Mouse (Mus musculus) liver, embryonic 12.5 days (tissue): ENCODE measurements at regions not wholly inside any gene's neighbourhood (a gene's known extent, or its start where the extent isn't known, plus 50 kb on each side); places are given as distances from the start of the nearest gene placed in this dataset.

ENCODE experiments used
- ATAC-seq: fragments of 200-750 bp; cut with Nextera tagmentation; 2 replicates; pipeline ENCODE4 v1.8.0; 2017; ENCODE audit warnings: moderate number of reproducible peaks, mild to moderate bottlenecking, moderate library complexity
- H3K27ac ChIP-seq: fragments of 300-500 bp; sonication (generic); 2 replicates; pipeline ENCODE4 v1.5.1; 2016; ENCODE audit warnings: mild to moderate bottlenecking
- H3K27me3 ChIP-seq: fragments of 300-500 bp; sonication (generic); replicated peaks from 2 replicates; pipeline ENCODE4 v1.6.1; 2016; ENCODE audit warnings: mild to moderate bottlenecking, moderate library complexity
- H3K36me3 ChIP-seq: fragments of 300-500 bp; sonication (generic); 2 replicates; pipeline ENCODE4 v1.6.1; 2016; ENCODE audit warnings: mild to moderate bottlenecking, moderate library complexity
- H3K4me1 ChIP-seq: fragments of 300-500 bp; sonication (generic); 2 replicates; pipeline ENCODE4 v1.6.1; 2016
- H3K4me2 ChIP-seq: fragments of 300-500 bp; sonication (generic); 2 replicates; pipeline ENCODE4 v1.6.1; 2016; ENCODE audit warnings: mild to moderate bottlenecking, moderate library complexity
- H3K4me3 ChIP-seq: fragments of 300-500 bp; sonication (generic); 2 replicates; pipeline ENCODE4 v1.5.1; 2016; ENCODE audit warnings: mild to moderate bottlenecking, moderate library complexity
- H3K9ac ChIP-seq: fragments of 300-500 bp; sonication (generic); 2 replicates; pipeline ENCODE4 v1.6.1; 2016; ENCODE audit warnings: mild to moderate bottlenecking, moderate library complexity
- H3K9me3 ChIP-seq: fragments of 300-500 bp; sonication (generic); replicated peaks from 2 replicates; pipeline ENCODE4 v1.6.1; 2016; ENCODE audit warnings: mild to moderate bottlenecking, moderate library complexity
- WGBS: fragments of 180-500 bp; shearing (Covaris S2); methylation state at CpG from one replicate; pipeline ENCODE4 v1.1.7; 2016; ENCODE audit not compliant: insufficient replicate concordance; 5-methylcytosine and 5-hydroxymethylcytosine counted together

DNA sequence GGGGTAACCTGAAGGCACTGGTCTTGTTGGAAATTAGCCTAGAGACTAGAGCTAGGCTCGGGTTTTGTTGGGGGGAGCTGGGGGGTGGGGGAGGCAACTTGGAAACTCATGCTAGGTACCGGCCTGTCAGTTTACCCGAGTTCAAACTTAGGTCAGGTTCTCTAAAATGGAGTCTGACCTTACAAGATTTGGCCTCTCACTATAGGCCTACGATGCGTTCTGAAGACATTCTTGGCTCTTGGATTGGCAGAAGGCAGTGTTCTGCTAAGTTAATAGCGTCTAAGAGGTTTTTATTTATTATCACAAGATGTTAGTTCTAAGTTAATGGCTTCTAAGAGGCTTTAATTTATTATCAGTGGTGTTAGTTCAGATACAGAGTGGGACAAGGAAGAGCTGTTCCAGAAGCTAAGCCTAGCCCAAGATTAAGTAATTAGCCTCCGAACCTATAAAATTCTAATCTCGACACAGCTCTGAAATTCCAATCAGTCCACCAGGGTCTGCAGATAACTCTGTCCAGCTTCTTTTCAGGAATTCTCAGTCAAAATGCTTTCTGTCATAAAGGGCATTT lies 109.0 kb downstream of the Rpap3 start:
- Histone ChIP-seq H3K9ac (no peak overlapping the region), H3K4me3 (no peak overlapping the region), H3K27ac (no peak overlapping the region), H3K27me3 (0 out of 2 replicates have a peak, but pooled peaks cover 3% of the 10 kb centered on the region), H3K36me3 (no peaks in the 10 kb centered on the region), H3K4me2 (no peak overlapping the region), H3K4me1 (peaks cover 6% of the 10 kb centered on the region; the same call in 1 of the 2 replicates), H3K9me3 (no peaks in the 10 kb centered on the region)
- WGBS = 66% methylated on average over 8 of the region's 8 CpGs
- ATAC-seq = no peak

- no peak overlapping the region for H3K9ac ChIP-seq
- 0 out of 2 replicates have a peak, but pooled peaks cover 3% of the 10 kb centered on the region for H3K27me3 ChIP-seq
- no peak overlapping the region for H3K4me3 ChIP-seq
- H3K36me3 ChIP-seq = no peaks in the 10 kb centered on the region
- no peak overlapping the region for H3K4me2 ChIP-seq
- no peak overlapping the region for H3K27ac ChIP-seq
- WGBS = 53% methylated on average over 6 of the region's 6 CpGs
- no peak for ATAC-seq
- peaks cover 19% of the 10 kb centered on the region for H3K4me1 ChIP-seq
- H3K9me3 ChIP-seq = no peaks in the 10 kb centered on the region
These were observed 110.3 kb downstream of the Rpap3 start for GRCm38 (mm10) chr15:97595284-97595796.

- ATAC-seq = no peak
- H3K4me2 ChIP-seq = no peak overlapping the region
- H3K27me3 ChIP-seq = 0 out of 2 replicates have a peak, but pooled peaks cover 3% of the 10 kb centered on the region
- no peak overlapping the region for H3K4me3 ChIP-seq
- H3K4me1 ChIP-seq = peaks cover 21% of the 10 kb centered on the region
- no peaks in the 10 kb centered on the region for H3K36me3 ChIP-seq
- H3K9me3 ChIP-seq = no peaks in the 10 kb centered on the region
- peak overlapping the region; percentile 45; the same call in 1 of the 2 replicates for H3K27ac ChIP-seq
- no peak overlapping the region for H3K9ac ChIP-seq
- 38% methylated on average over 11 of the region's 11 CpGs for WGBS
These were observed 111.6 kb downstream of the Rpap3 start for GRCm38 (mm10) chr15:97593781-97594600.

DNA sequence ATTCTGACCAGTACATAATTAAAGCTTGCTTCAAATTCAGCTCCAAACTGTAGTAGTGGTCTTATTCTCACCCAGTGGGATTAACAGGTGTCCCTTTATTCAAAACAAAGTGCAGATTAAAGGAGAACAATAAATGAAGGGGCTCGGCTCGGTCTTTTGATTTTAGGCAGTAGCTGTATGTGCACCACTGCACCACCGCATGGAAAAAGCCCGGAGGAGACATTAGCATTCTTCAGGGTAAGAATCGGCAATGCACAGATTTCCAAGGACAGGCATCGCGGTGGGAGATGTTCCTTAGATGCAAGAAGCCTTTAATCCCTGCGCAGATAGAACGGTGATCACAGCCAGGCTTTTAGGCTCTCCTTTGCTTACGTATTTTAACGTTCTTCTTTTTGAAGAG lies 112.8 kb downstream of the Rpap3 start:
- Histone ChIP-seq H3K27ac (no peak overlapping the region), H3K27me3 (0 out of 2 replicates have a peak, but pooled peaks cover 1% of the 10 kb centered on the region)
- WGBS = 79% methylated on average over 11 of the region's 11 CpGs

DNA sequence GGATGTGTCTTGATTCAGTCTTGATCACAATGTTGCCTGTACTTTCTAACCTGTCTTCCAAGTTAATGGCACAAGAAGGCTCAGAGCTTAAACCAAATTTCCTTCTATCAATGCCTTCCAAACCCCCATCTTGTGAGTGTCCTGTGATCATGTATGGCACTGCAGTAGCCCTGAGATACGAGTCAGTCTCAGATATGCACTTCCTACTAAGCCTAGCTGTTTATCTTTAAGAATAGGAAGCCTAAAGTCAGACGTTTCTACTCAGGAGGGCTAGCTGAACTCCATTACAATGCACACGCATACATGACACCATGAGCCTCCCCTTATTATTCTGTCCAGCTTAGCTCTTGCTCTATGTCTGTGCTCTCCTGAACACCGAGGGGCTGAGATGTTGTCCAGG lies 114.2 kb downstream of the Rpap3 start:
- Histone ChIP-seq H3K27me3 (no peaks in the 10 kb centered on the region), H3K4me3 (no peak overlapping the region), H3K9ac (no peak overlapping the region), H3K27ac (0 out of 2 replicates have a peak overlapping the region, but pooled peaks have one; percentile 5), H3K9me3 (no peaks in the 10 kb centered on the region), H3K4me1 (peaks cover 21% of the 10 kb centered on the region), H3K4me2 (no peak overlapping the region), H3K36me3 (no peaks in the 10 kb centered on the region)
- no peak for ATAC-seq
- WGBS = 16% methylated on average over 4 of the region's 4 CpGs

More for the DNA sequence above, 112.8 kb downstream of the Rpap3 start:
- Histone ChIP-seq H3K4me2 (no peak overlapping the region), H3K9ac (no peak overlapping the region), H3K9me3 (no peaks in the 10 kb centered on the region), H3K36me3 (no peaks in the 10 kb centered on the region), H3K4me3 (no peak overlapping the region), H3K4me1 (peaks cover 21% of the 10 kb centered on the region)
- no peak for ATAC-seq

DNA sequence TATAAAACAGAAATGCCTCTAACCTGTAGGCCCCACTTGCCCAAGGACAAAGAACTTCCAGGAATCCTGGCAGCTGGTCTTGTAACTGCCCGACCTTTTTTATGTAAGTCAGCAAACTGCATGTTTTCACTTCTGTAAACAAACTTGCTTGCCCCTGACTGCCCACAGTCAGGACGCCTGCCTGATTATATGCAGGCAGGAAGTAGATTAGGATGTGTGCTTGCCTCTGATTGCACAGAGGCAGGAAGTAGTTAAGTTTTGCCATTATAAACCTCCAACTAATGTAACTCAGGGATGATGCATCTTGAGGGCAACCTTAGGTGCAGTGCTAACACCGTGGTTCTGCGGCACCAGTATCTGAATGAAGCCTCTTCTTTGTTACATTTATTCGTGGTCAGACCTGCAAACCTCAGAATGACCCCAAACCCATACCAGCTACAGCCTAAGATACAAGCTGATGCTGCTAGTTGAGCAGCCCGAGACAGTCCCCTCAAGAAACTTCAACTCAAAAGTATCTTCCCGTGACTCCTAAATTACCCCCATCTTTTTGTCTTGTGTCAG lies 114.8 kb downstream of the Rpap3 start:
- Histone ChIP-seq H3K27me3 (no peaks in the 10 kb centered on the region), H3K27ac (peak overlapping the region; percentile 49; the same call in 1 of the 2 replicates), H3K4me3 (no peak overlapping the region), H3K36me3 (no peaks in the 10 kb centered on the region), H3K4me2 (no peak overlapping the region), H3K9ac (no peak overlapping the region), H3K9me3 (no peaks in the 10 kb centered on the region), H3K4me1 (peaks cover 21% of the 10 kb centered on the region)
- peak; percentile 73 for ATAC-seq
- 16% methylated on average over 7 of the region's 7 CpGs for WGBS

- no peak for ATAC-seq
- Histone ChIP-seq H3K9ac (no peak overlapping the region), H3K4me2 (no peak overlapping the region), H3K4me3 (no peak overlapping the region), H3K36me3 (no peaks in the 10 kb centered on the region), H3K27me3 (no peaks in the 10 kb centered on the region), H3K4me1 (peaks cover 21% of the 10 kb centered on the region), H3K9me3 (no peaks in the 10 kb centered on the region), H3K27ac (no peak overlapping the region)
- 53% methylated on average over 5 of the region's 5 CpGs for WGBS
These were observed 117.9 kb downstream of the Rpap3 start for GRCm38 (mm10) chr15:97587571-97588205.

DNA sequence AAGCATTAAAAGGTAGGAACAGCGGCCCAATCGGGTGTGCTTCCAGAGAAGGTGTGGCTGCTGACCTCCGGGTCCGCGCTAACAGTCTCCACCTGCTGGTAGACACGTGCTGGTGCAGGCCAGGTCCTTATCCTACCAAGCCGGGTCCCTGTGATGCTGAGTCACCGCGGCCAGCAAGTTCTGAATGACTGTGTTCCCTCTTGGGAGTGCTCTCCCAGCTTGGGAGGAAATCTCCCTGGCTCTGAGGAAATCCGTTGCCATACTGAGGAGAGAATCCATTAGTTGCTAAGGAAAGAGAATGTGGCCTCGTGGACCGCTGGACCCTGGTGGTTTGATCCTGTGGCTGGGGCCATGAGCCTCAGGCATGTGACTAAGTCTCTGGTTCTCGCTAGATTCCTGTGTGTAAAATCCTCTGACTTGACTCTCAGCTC lies 123.9 kb downstream of the Rpap3 start:
- H3K27ac ChIP-seq = no peak overlapping the region
- no peaks in the 10 kb centered on the region for H3K27me3 ChIP-seq
- H3K4me2 ChIP-seq = peak overlapping the region; percentile 32
- no peak overlapping the region for H3K9ac ChIP-seq
- no peaks in the 10 kb centered on the region for H3K9me3 ChIP-seq
- peak; percentile 87 for ATAC-seq
- WGBS = 10% methylated on average over 13 of the region's 13 CpGs
- H3K4me3 ChIP-seq = no peak overlapping the region
- peaks cover 9% of the 10 kb centered on the region for H3K4me1 ChIP-seq
- no peaks in the 10 kb centered on the region for H3K36me3 ChIP-seq

GRCm38 (mm10) chr15:97580726-97581125 lies 124.9 kb downstream of the Rpap3 start:
- Histone ChIP-seq H3K4me1 (peaks cover 9% of the 10 kb centered on the region), H3K9me3 (no peaks in the 10 kb centered on the region), H3K4me2 (no peak overlapping the region), H3K27ac (no peak overlapping the region), H3K36me3 (no peaks in the 10 kb centered on the region), H3K9ac (no peak overlapping the region), H3K27me3 (no peaks in the 10 kb centered on the region), H3K4me3 (no peak overlapping the region)
- no peak for ATAC-seq
- WGBS = 39% methylated on average over 6 of the region's 6 CpGs

DNA sequence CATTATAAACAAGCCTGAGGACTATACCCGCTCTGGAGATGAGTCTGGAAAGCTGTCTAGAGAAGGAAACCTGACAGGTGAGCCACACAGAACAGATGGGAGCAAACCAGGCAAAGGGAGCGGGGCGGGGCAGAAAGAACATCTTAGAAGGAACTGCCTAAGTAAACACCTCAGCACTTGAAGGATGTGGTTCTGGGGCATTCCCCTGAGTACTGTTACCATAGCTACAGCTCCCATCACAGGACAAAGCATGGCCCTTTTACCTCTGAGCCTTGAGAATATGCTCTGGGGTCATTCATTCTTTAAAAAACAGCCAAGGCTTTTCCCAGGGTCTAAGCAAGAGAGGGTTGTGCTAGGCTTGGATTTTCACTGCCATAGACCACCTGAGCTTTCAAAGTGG lies 127.6 kb downstream of the Rpap3 start:
- no peak for ATAC-seq
- WGBS = 71% methylated on average over 3 of the region's 3 CpGs
- H3K4me1 ChIP-seq = peaks cover 9% of the 10 kb centered on the region

DNA sequence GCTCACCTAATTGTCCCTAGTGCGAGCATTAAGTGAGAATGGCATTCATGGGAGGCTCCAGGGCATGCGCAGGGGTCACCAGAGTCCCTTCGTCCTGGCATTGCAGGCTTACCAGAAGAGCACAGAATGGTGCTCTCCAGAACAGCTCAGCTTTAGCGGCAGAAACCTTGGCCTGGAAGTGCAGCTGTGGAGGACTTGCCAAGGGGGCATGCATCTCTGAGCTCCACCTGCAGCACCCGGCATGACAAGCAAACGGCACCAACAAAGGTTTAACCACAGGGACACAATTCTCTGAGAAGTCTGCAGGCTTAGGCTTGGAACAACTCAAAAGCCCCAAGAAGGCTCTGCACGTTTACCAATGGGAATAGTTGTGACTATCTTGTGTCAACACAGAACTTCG lies 128.4 kb downstream of the Rpap3 start:
- Histone ChIP-seq H3K27ac (no peak overlapping the region), H3K36me3 (no peaks in the 10 kb centered on the region), H3K27me3 (no peaks in the 10 kb centered on the region), H3K9ac (no peak overlapping the region), H3K4me3 (no peak overlapping the region), H3K4me1 (peaks cover 13% of the 10 kb centered on the region), H3K4me2 (no peak overlapping the region), H3K9me3 (no peaks in the 10 kb centered on the region)
- no peak for ATAC-seq
- 65% methylated on average over 8 of the region's 8 CpGs for WGBS

More for the DNA sequence above, 127.6 kb downstream of the Rpap3 start:
- no peak overlapping the region for H3K27ac ChIP-seq
- H3K9me3 ChIP-seq = no peaks in the 10 kb centered on the region
- no peak overlapping the region for H3K9ac ChIP-seq
- no peaks in the 10 kb centered on the region for H3K36me3 ChIP-seq
- no peaks in the 10 kb centered on the region for H3K27me3 ChIP-seq
- no peak overlapping the region for H3K4me2 ChIP-seq
- H3K4me3 ChIP-seq = no peak overlapping the region
